Mouse (Mus musculus): ENCODE results near the gene Fndc11.

Fndc11 gene

DNA sequence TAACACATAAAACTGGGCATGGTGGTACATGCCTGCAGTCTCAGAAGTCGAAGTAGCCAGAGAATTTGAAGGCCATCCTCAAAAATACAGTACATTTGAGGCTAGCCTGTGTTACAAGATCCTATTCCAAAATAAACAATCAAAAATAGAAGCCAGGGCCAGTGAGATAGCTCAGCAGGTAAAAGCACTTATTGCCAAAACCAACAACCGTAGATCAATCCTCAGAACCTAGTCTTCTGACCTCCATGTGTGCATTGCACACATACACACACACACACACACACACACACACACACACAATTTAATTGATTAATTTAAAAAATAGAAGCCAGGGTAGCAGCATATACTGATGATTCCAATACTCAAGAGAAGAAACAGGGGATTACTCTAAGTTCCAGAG lies 47.0 kb downstream of the Fndc11 start:
- no peak for DNase-seq (ENCODE audit: low spot score)

DNA sequence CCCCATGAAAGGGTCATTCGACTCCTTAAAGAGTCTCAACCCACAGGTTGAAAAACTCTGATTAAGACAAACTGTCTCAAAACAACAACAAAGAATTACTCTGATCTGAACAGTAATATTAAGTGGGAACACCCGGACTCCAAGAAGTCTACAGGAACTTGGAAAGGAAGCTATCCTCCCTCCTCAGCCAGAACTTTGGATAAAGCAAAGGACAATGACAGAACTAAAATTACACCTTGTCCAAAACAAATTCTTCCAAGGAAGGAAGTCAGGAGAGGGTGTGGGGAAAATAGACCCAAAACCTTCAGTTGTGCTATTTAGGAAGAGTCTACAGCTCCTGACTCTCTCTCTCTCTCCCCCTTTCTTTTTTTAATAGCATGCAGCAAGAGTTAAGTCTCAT lies 52.3 kb downstream of the Fndc11 start:
- no peak for DNase-seq (ENCODE audit: low spot score)
